Mouse (Mus musculus): ENCODE data around the gene Smyd3. TPM values are rescaled to one million over a fixed set of nuclear protein-coding genes. Genes with fewer than 3 reads are reported as not detected.

Gene Smyd3
- polyA plus RNA-seq, 1 experiment: 12.6 TPM

DNA sequence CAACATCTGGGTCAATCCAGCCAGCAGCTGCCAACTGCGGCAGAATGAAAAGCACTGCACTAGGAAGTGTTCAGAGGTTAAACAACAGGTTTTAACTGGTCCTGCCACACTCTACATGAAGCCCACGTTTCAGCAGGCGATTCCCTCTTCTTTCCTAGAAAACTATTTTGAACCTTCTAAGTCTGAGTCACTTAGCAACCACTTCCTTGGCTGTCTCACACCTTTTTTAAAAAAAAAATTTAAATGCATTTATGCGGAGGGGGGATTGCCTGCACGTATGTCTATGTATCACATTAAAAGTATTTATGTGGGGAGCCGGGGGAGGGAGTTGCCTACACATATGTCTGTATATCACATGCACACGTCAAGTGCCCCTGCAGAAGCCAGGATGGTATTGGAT lies 5.9 kb downstream of the Smyd3 start:
- TF ChIP-seq POLR2A (IDR thresholded peaks at IDR 0.05; ENCODE audit: borderline replicate concordance, extremely low read depth, insufficient read depth, insufficient read length, poor library complexity, severe bottlenecking) (no peak), CTCF (IDR thresholded peaks at IDR 0.05; ENCODE audit: borderline replicate concordance, extremely low read depth, insufficient read depth, insufficient read length) (no peak)
- DNase-seq (ENCODE audit: low read depth): no peak

- no peak for DNase-seq (ENCODE audit: low read depth)
- TF ChIP-seq CTCF (IDR thresholded peaks at IDR 0.05; ENCODE audit: borderline replicate concordance, extremely low read depth, insufficient read depth, insufficient read length): no peak
- TF ChIP-seq POLR2A (IDR thresholded peaks at IDR 0.05; ENCODE audit: borderline replicate concordance, extremely low read depth, insufficient read depth, insufficient read length, poor library complexity, severe bottlenecking): no peak
Measured at GRCm38 (mm10) chr1:179510546-179511340, 7.1 kb downstream of the Smyd3 start.

- DNase-seq (ENCODE audit: low read depth): peak; percentile 63
- TF ChIP-seq CTCF (IDR thresholded peaks at IDR 0.05; ENCODE audit: borderline replicate concordance, extremely low read depth, insufficient read depth, insufficient read length) (peak; percentile 52; the same call in 1 of the 2 replicates), POLR2A (IDR thresholded peaks at IDR 0.05; ENCODE audit: borderline replicate concordance, extremely low read depth, insufficient read depth, insufficient read length, poor library complexity, severe bottlenecking) (no peak)
Measured at GRCm38 (mm10) chr1:179506530-179507315, 11.1 kb downstream of the Smyd3 start.

DNA sequence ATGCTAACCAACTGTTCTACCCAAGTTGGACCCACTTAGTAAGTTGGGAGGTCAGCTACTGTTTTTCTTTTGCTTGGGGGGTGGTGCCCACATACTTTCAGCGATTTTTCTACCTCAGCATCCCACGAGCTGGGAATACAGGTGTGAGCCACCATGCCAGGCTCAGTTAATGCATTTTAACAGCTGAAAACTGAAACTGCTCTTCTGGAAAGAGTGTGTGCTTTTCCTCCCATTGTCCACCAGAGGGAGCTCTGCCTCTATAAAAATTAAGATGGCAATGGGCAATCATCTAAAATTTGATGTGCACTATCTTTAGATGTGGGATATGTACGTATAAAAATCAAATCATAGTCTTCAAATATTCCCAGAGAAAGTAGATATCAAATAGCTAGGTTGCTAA lies 15.3 kb downstream of the Smyd3 start:
- DNase-seq (ENCODE audit: low read depth): peak; percentile 51
- TF ChIP-seq CTCF (IDR thresholded peaks at IDR 0.05; ENCODE audit: borderline replicate concordance, extremely low read depth, insufficient read depth, insufficient read length) (peak; percentile 59; the same call in 1 of the 2 replicates), POLR2A (IDR thresholded peaks at IDR 0.05; ENCODE audit: borderline replicate concordance, extremely low read depth, insufficient read depth, insufficient read length, poor library complexity, severe bottlenecking) (no peak)

GRCm38 (mm10) chr1:179499257-179499656 lies 18.6 kb downstream of the Smyd3 start:
- TF ChIP-seq POLR2A (IDR thresholded peaks at IDR 0.05; ENCODE audit: borderline replicate concordance, extremely low read depth, insufficient read depth, insufficient read length, poor library complexity, severe bottlenecking) (no peak), CTCF (IDR thresholded peaks at IDR 0.05; ENCODE audit: borderline replicate concordance, extremely low read depth, insufficient read depth, insufficient read length) (no peak)
- no peak for DNase-seq (ENCODE audit: low read depth)

GRCm38 (mm10) chr1:179492908-179493307 lies 24.9 kb downstream of the Smyd3 start:
- DNase-seq (ENCODE audit: low read depth): no peak

DNA sequence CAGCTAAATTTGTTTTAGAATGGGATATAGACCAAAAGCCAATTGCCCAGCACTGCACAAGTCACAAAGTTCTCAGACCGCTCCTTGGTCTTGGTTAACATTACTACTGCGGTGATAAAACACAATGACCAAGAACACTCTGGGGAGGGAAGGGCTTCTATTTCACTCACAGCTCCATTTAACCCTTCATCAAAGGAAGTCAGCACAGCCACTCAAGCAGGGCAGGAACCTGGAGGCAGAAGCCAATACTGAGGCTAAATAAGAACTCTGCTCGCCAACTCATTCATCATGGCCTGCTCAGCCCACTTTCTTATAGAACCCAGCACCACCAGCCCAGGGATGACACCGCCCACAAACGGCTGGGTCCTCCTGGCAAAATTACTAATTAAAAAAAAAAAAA lies 29.3 kb downstream of the Smyd3 start:
- no peak for TF ChIP-seq CTCF (IDR thresholded peaks at IDR 0.05; ENCODE audit: borderline replicate concordance, extremely low read depth, insufficient read depth, insufficient read length)
- TF ChIP-seq POLR2A (IDR thresholded peaks at IDR 0.05; ENCODE audit: borderline replicate concordance, extremely low read depth, insufficient read depth, insufficient read length, poor library complexity, severe bottlenecking): no peak
- DNase-seq (ENCODE audit: low read depth): no peak

More at GRCm38 (mm10) chr1:179492908-179493307, 24.9 kb downstream of the Smyd3 start:
- TF ChIP-seq CTCF (IDR thresholded peaks at IDR 0.05; ENCODE audit: borderline replicate concordance, extremely low read depth, insufficient read depth, insufficient read length) (no peak), POLR2A (IDR thresholded peaks at IDR 0.05; ENCODE audit: borderline replicate concordance, extremely low read depth, insufficient read depth, insufficient read length, poor library complexity, severe bottlenecking) (no peak)

DNA sequence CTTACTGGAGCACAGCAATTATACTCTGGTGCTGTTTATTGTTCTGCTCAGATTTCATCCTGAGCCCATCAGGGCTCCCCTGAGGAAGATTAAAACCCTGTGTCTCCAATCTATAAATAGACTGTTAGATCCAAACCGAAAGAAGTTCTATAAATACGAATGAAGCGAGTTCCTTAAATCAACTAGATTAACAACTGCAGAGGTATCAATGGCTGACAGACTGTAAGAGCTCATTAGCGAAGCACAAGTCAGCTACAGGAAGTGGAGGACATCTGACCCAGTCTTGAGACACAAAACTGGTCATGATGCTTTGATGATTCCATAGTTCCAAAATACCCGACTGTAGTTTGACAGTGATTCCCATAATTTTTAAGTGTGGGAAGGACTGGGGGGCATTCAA lies 29.9 kb downstream of the Smyd3 start:
- no peak for DNase-seq (ENCODE audit: low read depth)
- TF ChIP-seq CTCF (IDR thresholded peaks at IDR 0.05; ENCODE audit: borderline replicate concordance, extremely low read depth, insufficient read depth, insufficient read length) (no peak), POLR2A (IDR thresholded peaks at IDR 0.05; ENCODE audit: borderline replicate concordance, extremely low read depth, insufficient read depth, insufficient read length, poor library complexity, severe bottlenecking) (no peak)

DNA sequence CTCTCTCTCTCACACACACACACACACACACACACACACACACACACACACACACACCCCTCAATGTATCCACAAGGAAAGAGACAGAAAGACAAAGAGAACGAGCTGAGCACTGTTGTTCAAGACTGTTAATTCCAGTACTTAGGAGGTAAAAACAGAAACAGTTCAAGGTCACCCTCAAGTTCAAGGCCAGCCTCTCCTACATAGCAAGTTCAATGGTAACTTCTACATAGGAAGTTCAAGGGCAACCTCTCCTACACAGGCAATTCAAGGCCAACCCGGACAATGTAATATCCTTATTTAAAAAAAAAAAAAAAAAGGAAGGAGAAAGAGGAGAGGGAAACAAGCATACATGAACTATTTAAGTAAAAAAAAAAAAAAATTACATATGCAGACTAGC lies 30.6 kb downstream of the Smyd3 start:
- DNase-seq (ENCODE audit: low read depth): no peak
- TF ChIP-seq POLR2A (IDR thresholded peaks at IDR 0.05; ENCODE audit: borderline replicate concordance, extremely low read depth, insufficient read depth, insufficient read length, poor library complexity, severe bottlenecking): no peak
- TF ChIP-seq CTCF (IDR thresholded peaks at IDR 0.05; ENCODE audit: borderline replicate concordance, extremely low read depth, insufficient read depth, insufficient read length): no peak

GRCm38 (mm10) chr1:179485784-179486540 lies 31.9 kb downstream of the Smyd3 start:
- no peak for TF ChIP-seq CTCF (IDR thresholded peaks at IDR 0.05; ENCODE audit: borderline replicate concordance, extremely low read depth, insufficient read depth, insufficient read length)
- TF ChIP-seq POLR2A (IDR thresholded peaks at IDR 0.05; ENCODE audit: borderline replicate concordance, extremely low read depth, insufficient read depth, insufficient read length, poor library complexity, severe bottlenecking): no peak

GRCm38 (mm10) chr1:179480862-179481261 lies 37.0 kb downstream of the Smyd3 start:
- no peak for DNase-seq (ENCODE audit: low read depth)
- TF ChIP-seq CTCF (IDR thresholded peaks at IDR 0.05; ENCODE audit: borderline replicate concordance, extremely low read depth, insufficient read depth, insufficient read length) (no peak), POLR2A (IDR thresholded peaks at IDR 0.05; ENCODE audit: borderline replicate concordance, extremely low read depth, insufficient read depth, insufficient read length, poor library complexity, severe bottlenecking) (no peak)

More at GRCm38 (mm10) chr1:179485784-179486540, 31.9 kb downstream of the Smyd3 start:
- no peak for DNase-seq (ENCODE audit: low read depth)
